Mouse (Mus musculus) lung, adult 2 months (tissue): ENCODE results near the gene Arl11.

Experiments
- CTCF ChIP-seq: fragments of 200-500 bp; IDR thresholded peaks from 2 replicates; pipeline ENCODE4 v1.5.1; 2011; ENCODE audit warnings: mild to moderate bottlenecking, low read length, control low read depth; ENCODE audit not compliant: insufficient read depth
- POLR2A ChIP-seq: fragments of 200-500 bp; IDR thresholded peaks from 2 replicates; pipeline ENCODE4 v1.6.1; 2011; ENCODE audit warnings: low read depth, mild to moderate bottlenecking, control low read depth, low read length, borderline replicate concordance; ENCODE audit errors: extremely low read depth

GRCm38 (mm10) chr14:61277285-61277684 is 32.3 kb upstream of the Arl11 start:
- TF ChIP-seq CTCF = peak; percentile 39
- TF ChIP-seq POLR2A = no peak
